Mouse (Mus musculus) forebrain, embryonic 14.5 days (tissue): Measurements from ENCODE around the gene Cd82. TPM values are rescaled to one million over a fixed set of nuclear protein-coding genes. Genes with fewer than 3 reads are reported as not detected.

ENCODE experiments used
- ATAC-seq: fragments of 200-750 bp; cut with Nextera tagmentation; 2 replicates; pipeline ENCODE4 v1.8.0; 2017; ENCODE audit warnings: mild to moderate bottlenecking, moderate library complexity
- DNase-seq: peaks from one replicate; pipeline ENCODE4 v3.0.0-alpha.2; 2015; ENCODE audit warnings: low spot score
- H3K27ac ChIP-seq: fragments of 300-500 bp; sonication (generic); 2 replicates; pipeline ENCODE4 v1.5.1; 2014; ENCODE audit warnings: low read depth, mild to moderate bottlenecking, control low read depth, low read length, moderate library complexity
- H3K27me3 ChIP-seq: fragments of 300-500 bp; sonication (generic); replicated peaks from 2 replicates; pipeline ENCODE4 v1.6.1; 2014; ENCODE audit warnings: low read length, control low read depth, mixed read lengths; ENCODE audit not compliant: control insufficient read depth, insufficient read depth
- H3K36me3 ChIP-seq: fragments of 300-500 bp; sonication (generic); 2 replicates; pipeline ENCODE4 v1.6.1; 2014; ENCODE audit warnings: low read length, control low read depth; ENCODE audit not compliant: control insufficient read depth, insufficient read depth
- H3K4me1 ChIP-seq: fragments of 300-500 bp; sonication (generic); 2 replicates; pipeline ENCODE4 v1.6.1; 2014; ENCODE audit warnings: antibody characterized with exemption, low read length, control low read depth; ENCODE audit not compliant: control insufficient read depth, insufficient read depth
- H3K4me2 ChIP-seq: fragments of 300-500 bp; sonication (generic); 2 replicates; pipeline ENCODE4 v1.6.1; 2014; ENCODE audit warnings: mild to moderate bottlenecking, control low read depth, low read length
- H3K4me3 ChIP-seq: fragments of 300-500 bp; sonication (generic); 2 replicates; pipeline ENCODE4 v1.5.1; 2014; ENCODE audit warnings: low read depth, low read length, control low read depth
- H3K9ac ChIP-seq: fragments of 300-500 bp; sonication (generic); 2 replicates; pipeline ENCODE4 v1.6.1; 2014; ENCODE audit warnings: mild to moderate bottlenecking, low read length, control low read depth, moderate library complexity
- H3K9me3 ChIP-seq: fragments of 300-500 bp; sonication (generic); replicated peaks from 2 replicates; pipeline ENCODE4 v1.6.1; 2016; ENCODE audit warnings: low read length, control low read depth, mixed read lengths; ENCODE audit not compliant: control insufficient read depth
- WGBS: fragments of 180-500 bp; shearing (Covaris S2); extraction: QIAGEN DNeasy Blood & Tissue Kit; methylation state at CpG from one replicate; pipeline ENCODE4 v1.1.7; 2014; 5-methylcytosine and 5-hydroxymethylcytosine counted together
- polyA plus RNA-seq: library from polyadenylated mRNA; unstranded; fragments of >200 nt; fragmentation: Nextera tagmentation; extraction: Ambion mirVana; gene quantifications from 2 replicates; pipeline ENCODE4 v1.2.1, GENCODE M21; 2014

Cd82 gene
- polyA plus RNA-seq, 1 experiment from 2014 or later = 16.8 TPM

DNA sequence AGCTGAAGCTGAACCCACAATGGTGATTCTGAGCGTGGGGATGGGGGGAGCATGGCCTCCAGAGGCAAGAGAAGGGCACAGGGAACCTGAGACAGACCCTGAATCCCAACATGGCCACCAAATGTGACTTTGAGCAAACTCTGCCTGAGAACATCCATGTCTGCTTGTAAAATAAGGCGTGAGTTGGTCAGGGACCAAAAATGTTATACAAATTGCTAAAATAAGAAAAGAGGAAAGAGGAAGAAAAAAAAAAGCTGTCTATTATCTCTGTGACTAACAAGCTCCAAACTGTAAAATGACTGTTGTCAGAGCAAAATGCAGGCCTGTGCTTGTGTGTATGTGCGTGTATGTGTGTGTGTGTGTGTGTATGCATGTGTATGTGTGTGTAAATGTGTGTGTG, 30.6 kb upstream of the Cd82 start:
- no peak for ATAC-seq
- Histone ChIP-seq H3K4me2 (no peak overlapping the region), H3K9me3 (no peaks in the 10 kb centered on the region), H3K27me3 (no peaks in the 10 kb centered on the region), H3K4me3 (no peak overlapping the region), H3K4me1 (no peaks in the 10 kb centered on the region), H3K9ac (no peak overlapping the region), H3K27ac (no peak overlapping the region), H3K36me3 (no peaks in the 10 kb centered on the region)
- 77% methylated on average over 3 of the region's 3 CpGs for WGBS
- no peak for DNase-seq

DNA sequence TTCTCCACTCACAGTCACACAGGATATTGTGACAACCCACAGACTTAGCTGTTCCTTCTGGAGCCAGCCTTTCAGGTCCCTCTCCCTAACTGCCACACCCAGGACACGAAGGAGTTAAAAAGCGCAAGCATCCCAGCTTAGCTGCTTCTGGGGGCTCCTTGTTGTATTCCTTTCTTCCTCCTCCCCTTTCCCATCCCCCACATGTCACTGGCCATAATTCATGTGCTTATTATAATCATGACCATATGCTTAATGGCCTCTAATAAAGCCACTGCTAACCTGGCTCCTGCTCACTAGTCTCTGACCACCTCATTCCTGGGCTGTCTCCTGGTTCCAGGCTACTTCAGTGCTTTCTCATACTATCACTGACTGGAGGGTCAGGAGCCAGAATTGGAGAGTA, 27.6 kb upstream of the Cd82 start:
- no peak overlapping the region for H3K4me2 ChIP-seq
- no peak overlapping the region for H3K4me3 ChIP-seq
- WGBS = 92% methylated on average over 2 of the region's 2 CpGs
- DNase-seq (no peak), ATAC-seq (no peak)
- no peak overlapping the region for H3K9ac ChIP-seq
- no peaks in the 10 kb centered on the region for H3K9me3 ChIP-seq
- H3K36me3 ChIP-seq = no peaks in the 10 kb centered on the region
- H3K27ac ChIP-seq = no peak overlapping the region
- no peaks in the 10 kb centered on the region for H3K27me3 ChIP-seq
- no peaks in the 10 kb centered on the region for H3K4me1 ChIP-seq

DNA sequence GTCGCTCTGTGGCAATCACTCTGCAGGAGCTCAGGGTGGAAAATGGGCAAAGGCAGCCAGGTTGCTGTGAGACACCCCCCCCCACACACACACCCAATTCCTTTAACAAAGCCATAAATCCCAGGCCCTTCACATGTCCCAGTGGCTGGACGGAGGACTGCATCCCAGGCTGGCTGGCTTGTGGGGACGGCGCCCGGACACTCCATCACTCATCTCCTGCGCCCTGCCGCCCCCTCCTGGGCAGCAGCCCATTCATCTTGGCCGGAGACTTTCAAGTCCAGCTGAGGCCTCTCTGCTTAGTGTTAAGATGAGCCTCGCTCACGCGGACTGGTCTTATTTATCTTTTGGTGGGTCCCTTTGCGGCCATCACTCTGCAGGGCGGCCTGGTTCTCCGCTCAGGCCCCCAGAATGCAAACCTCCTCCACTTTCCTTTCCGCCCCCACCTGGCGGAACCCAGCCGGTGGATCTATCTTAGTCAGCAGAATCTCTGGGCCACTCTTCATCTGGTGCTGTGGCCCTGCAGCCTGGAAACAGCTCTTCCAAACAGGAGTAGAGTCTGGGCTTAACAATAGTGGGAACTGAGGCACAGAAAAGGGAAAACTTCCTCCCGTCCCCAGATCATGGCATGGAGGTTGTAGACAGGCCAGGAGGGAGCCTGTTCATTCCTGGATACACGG, 26.1 kb upstream of the Cd82 start:
- WGBS = 43% methylated on average over 19 of the region's 19 CpGs
- no peak for ATAC-seq
- H3K36me3 ChIP-seq = no peaks in the 10 kb centered on the region
- H3K9me3 ChIP-seq = no peaks in the 10 kb centered on the region
- H3K27me3 ChIP-seq = no peaks in the 10 kb centered on the region
- H3K27ac ChIP-seq = no peak overlapping the region
- no peak overlapping the region for H3K4me2 ChIP-seq
- H3K4me1 ChIP-seq = no peaks in the 10 kb centered on the region
- no peak overlapping the region for H3K9ac ChIP-seq
- no peak for DNase-seq
- no peak overlapping the region for H3K4me3 ChIP-seq

DNA sequence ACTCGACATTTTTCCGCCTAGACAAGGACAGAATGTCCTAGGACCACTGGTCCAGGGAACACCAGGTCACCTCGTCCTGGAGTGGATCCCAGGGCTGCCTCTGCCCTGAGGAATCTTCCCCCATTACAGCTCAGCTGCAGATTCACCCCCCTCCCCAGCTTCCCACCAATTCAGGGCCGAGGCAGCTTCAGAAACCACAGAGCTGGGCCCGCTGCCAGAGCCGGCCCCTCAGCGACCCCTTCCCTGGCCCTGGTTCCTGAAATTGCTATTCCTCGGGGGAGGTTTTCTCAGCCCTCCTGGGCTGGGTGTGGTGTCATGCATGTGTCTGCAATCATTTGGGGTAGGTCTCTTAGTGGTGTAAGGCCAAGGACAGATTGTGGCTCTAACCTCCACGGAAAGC, 22.5 kb upstream of the Cd82 start:
- Histone ChIP-seq H3K9ac (no peak overlapping the region), H3K9me3 (no peaks in the 10 kb centered on the region), H3K4me1 (no peaks in the 10 kb centered on the region), H3K27me3 (no peaks in the 10 kb centered on the region), H3K27ac (no peak overlapping the region), H3K36me3 (no peaks in the 10 kb centered on the region), H3K4me3 (no peak overlapping the region), H3K4me2 (no peak overlapping the region)
- 54% methylated on average over 9 of the region's 9 CpGs for WGBS
- DNase-seq = no peak
- no peak for ATAC-seq

DNA sequence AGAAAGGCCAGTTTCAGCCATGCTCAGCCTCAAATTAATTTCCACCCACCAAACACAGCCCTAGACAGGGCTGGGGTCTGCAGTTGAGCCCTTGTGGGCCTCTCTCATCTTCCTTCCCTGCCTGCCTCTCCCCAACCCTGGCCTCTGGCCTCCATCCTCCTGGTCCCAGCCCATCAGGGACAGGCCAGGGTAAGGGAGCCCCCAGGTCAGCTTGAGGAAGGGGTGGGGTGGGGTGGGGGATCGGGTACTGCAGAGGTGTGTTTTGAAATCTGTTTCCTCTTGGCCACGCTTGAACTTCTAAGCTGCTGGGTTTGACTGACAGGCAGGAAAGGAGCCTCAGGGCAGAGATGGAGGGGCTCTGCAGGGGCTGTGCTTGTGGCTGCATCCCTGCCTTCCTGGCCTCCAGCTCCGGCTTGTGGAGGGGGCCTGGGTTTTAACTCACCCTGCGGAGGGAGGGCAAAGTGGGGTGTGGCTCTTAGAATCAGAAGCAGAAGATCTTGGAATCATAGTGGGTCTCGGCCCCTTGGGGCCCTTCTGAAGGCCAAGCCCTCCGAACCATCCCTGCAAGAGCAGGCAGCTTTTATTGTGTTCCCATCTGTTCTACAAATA, 19.2 kb upstream of the Cd82 start:
- H3K27ac ChIP-seq = no peak overlapping the region
- H3K4me3 ChIP-seq = no peak overlapping the region
- no peak for DNase-seq
- no peaks in the 10 kb centered on the region for H3K9me3 ChIP-seq
- ATAC-seq = no peak
- no peak overlapping the region for H3K4me2 ChIP-seq
- no peaks in the 10 kb centered on the region for H3K27me3 ChIP-seq
- H3K4me1 ChIP-seq = no peaks in the 10 kb centered on the region
- H3K36me3 ChIP-seq = no peaks in the 10 kb centered on the region
- no peak overlapping the region for H3K9ac ChIP-seq
- 54% methylated on average over 6 of the region's 6 CpGs for WGBS

DNA sequence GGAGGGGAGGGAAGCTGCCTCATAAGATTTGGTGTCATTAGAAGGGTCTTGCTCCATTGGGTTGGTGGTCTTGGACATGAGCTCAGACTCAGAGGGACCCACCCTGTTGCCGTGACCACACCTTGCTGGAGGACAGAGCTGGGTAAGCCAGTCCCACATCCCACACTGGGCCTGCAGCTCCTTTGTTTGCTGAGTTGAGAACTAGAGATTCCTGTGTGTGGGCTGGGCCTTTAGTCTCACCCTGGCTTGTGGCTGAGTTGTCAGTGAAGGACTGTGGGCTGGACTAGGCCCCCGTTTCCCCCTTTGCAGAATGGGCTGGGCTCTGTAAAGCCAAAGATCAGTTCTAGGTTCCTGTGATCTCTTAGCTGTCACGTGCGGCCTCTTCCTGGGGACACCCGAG, 15.8 kb upstream of the Cd82 start:
- no peaks in the 10 kb centered on the region for H3K36me3 ChIP-seq
- H3K4me3 ChIP-seq = no peak overlapping the region
- 85% methylated on average over 5 of the region's 5 CpGs for WGBS
- H3K27ac ChIP-seq = no peak overlapping the region
- no peak overlapping the region for H3K4me2 ChIP-seq
- no peak for ATAC-seq
- H3K9ac ChIP-seq = no peak overlapping the region
- H3K27me3 ChIP-seq = no peaks in the 10 kb centered on the region
- no peak for DNase-seq
- no peaks in the 10 kb centered on the region for H3K4me1 ChIP-seq
- no peaks in the 10 kb centered on the region for H3K9me3 ChIP-seq

DNA sequence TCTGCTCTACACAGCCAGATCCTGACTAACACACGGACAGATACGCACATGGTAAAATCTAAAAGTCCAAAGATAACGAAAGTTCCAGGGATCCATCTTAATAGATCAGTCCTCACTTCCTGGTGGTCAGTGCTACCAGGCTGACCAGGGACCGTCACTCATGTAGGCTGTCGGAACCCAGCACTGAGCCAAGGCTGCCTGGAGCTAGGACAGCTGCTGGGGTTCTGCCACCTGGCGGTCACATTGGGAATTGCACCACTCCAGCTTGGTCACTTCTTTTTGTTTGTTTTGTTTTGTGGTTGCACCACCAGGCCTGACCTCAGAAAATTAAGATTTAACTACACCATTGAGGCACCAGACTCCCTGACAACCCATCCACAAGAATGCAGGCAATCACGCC, 14.6 kb upstream of the Cd82 start:
- Histone ChIP-seq H3K27me3 (no peaks in the 10 kb centered on the region), H3K9me3 (no peaks in the 10 kb centered on the region), H3K27ac (no peak overlapping the region), H3K36me3 (no peaks in the 10 kb centered on the region), H3K4me2 (no peak overlapping the region), H3K9ac (no peak overlapping the region), H3K4me1 (no peaks in the 10 kb centered on the region), H3K4me3 (no peak overlapping the region)
- no peak for ATAC-seq
- WGBS = 43% methylated on average over 7 of the region's 7 CpGs
- peak; percentile 63 for DNase-seq

DNA sequence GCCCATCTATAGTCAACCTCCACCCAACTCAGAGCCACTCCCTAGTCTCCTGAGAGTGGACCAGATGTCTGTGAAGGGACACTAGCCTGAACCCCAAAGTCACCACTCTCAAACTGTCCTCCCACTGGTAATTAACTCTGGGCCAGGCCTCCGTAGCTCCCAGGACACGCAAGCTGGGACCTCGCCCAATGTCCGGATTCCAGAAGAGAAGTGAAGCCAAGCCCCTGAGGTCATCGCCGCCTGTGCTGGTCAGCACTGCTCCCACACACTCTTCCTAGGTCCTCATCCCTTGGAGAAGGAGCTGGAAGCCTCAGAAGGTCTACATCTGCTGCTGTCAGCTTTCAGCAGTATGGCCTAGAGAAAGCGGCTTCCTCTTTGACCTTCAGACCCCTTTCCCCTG, 13.5 kb upstream of the Cd82 start:
- 87% methylated on average over 7 of the region's 7 CpGs for WGBS
- no peaks in the 10 kb centered on the region for H3K4me1 ChIP-seq
- no peak for ATAC-seq
- no peaks in the 10 kb centered on the region for H3K27me3 ChIP-seq
- DNase-seq = no peak
- H3K36me3 ChIP-seq = no peaks in the 10 kb centered on the region
- no peak overlapping the region for H3K4me3 ChIP-seq
- no peaks in the 10 kb centered on the region for H3K9me3 ChIP-seq
- no peak overlapping the region for H3K9ac ChIP-seq
- no peak overlapping the region for H3K4me2 ChIP-seq
- no peak overlapping the region for H3K27ac ChIP-seq

DNA sequence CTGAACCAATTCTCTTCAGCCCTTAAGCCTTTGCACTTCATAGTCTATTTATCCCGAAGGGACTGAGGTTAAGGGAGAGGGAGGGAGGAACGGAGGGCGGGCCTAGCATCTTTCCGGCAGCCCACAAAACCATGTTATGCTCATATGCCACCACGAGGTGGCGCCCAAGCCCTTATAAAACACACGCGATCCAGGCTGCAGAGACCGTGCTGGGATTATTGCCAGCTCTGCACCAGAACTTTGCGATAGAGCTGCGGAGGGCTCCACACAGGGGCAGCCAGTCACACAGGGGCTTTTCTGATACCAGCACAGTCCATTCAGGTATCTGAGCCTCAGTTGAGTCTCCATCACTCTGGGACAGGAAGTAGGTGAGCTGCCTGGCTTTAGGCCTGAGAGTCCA, 12.1 kb upstream of the Cd82 start:
- Histone ChIP-seq H3K9me3 (no peaks in the 10 kb centered on the region), H3K27me3 (no peaks in the 10 kb centered on the region), H3K4me2 (no peak overlapping the region), H3K9ac (no peak overlapping the region), H3K36me3 (no peaks in the 10 kb centered on the region), H3K27ac (no peak overlapping the region), H3K4me1 (no peaks in the 10 kb centered on the region), H3K4me3 (no peak overlapping the region)
- DNase-seq (peak; percentile 96), ATAC-seq (peak; percentile 59)
- WGBS = 0% methylated on average over 11 of the region's 11 CpGs
